Mouse (Mus musculus) mouse trophoblast stem cell (cell line): Measurements from ENCODE around the gene Tbl3.
"Not testable (repeated sequence)": the region's sequence is repeated elsewhere in the genome, so short reads cannot be mapped to it uniquely, and the experiment has no call there.

ENCODE experiments used
- in situ Hi-C, 2 experiments: fragments of 300-500 bp; cut with MseI, MboI; formaldehyde crosslinking; loops; 2 replicates in 1 of 2; 3 replicates in 1 of 2; pipeline ENCODE4 v1.15.1; 2025

The Tbl3 gene

GRCm38 (mm10) chr17:24727618-24728017 is 20.2 kb upstream of the Tbl3 start, which contains the start of gene Rpl3l:
TSS of gene Rpl3l (plus strand) at chr17:24727820.
- in situ Hi-C loops, result no loop called here

GRCm38 (mm10) chr17:24725637-24726390 is 18.4 kb upstream of the Tbl3 start:
- in situ Hi-C loops, result no loop called here

GRCm38 (mm10) chr17:24724184-24724583 is 16.7 kb upstream of the Tbl3 start, which contains the start of gene Ndufb10:
TSS of gene Ndufb10 (minus strand) at chr17:24724478.
- in situ Hi-C loops, result no loop called here

GRCm38 (mm10) chr17:24723881-24724180 is 16.4 kb upstream of the Tbl3 start:
- in situ Hi-C loops, result no loop called here

- in situ Hi-C loops, result no loop called here
These were observed 15.8 kb upstream of the Tbl3 start for GRCm38 (mm10) chr17:24723122-24723880.

GRCm38 (mm10) chr17:24722220-24722924 is 14.9 kb upstream of the Tbl3 start:
- in situ Hi-C loops, result no loop called here

GRCm38 (mm10) chr17:24721383-24721955 is 14.0 kb upstream of the Tbl3 start:
- in situ Hi-C loops, result not testable (repeated sequence)

GRCm38 (mm10) chr17:24720616-24721015 is 13.2 kb upstream of the Tbl3 start:
- in situ Hi-C loops, result not testable (repeated sequence)

GRCm38 (mm10) chr17:24719494-24720222 is 12.2 kb upstream of the Tbl3 start:
- in situ Hi-C loops, result no loop called here

GRCm38 (mm10) chr17:24718938-24719337 is 11.5 kb upstream of the Tbl3 start:
- in situ Hi-C loops, result not testable (repeated sequence)

GRCm38 (mm10) chr17:24717943-24718342 is 10.5 kb upstream of the Tbl3 start, which contains the start of the genes Rnf151 and Rps2:
TSS of gene Rnf151 (minus strand) at chr17:24718063.
TSS of gene Rps2 (plus strand) at chr17:24718116.
- in situ Hi-C loops, result no loop called here

GRCm38 (mm10) chr17:24716166-24716682 is 8.8 kb upstream of the Tbl3 start:
- in situ Hi-C loops, result no loop called here

- in situ Hi-C loops, result no loop called here
These were observed 8.1 kb upstream of the Tbl3 start for GRCm38 (mm10) chr17:24715556-24715955.

GRCm38 (mm10) chr17:24708646-24709045 is 1.2 kb upstream of the Tbl3 start:
- in situ Hi-C loops, result no loop called here

GRCm38 (mm10) chr17:24707801-24708425 is 453 bp upstream of the Tbl3 start:
- in situ Hi-C loops, result no loop called here

GRCm38 (mm10) chr17:24705821-24706220 is 1.6 kb downstream of the Tbl3 start:
- in situ Hi-C loops, result no loop called here

- in situ Hi-C loops, result no loop called here
These were observed 6.2 kb downstream of the Tbl3 start for GRCm38 (mm10) chr17:24701251-24701650.

GRCm38 (mm10) chr17:24699473-24699872 is 8.0 kb downstream of the Tbl3 start:
- in situ Hi-C loops, result no loop called here

- in situ Hi-C loops, result no loop called here
These were observed 8.7 kb downstream of the Tbl3 start for GRCm38 (mm10) chr17:24698715-24699114.

GRCm38 (mm10) chr17:24697985-24698384 is 9.5 kb downstream of the Tbl3 start:
- in situ Hi-C loops, result no loop called here
